In genomic region chr14:8430611-8431230, GRCm38 (mm10) we compare ENCODE assay signal across 19 mouse cellular contexts. TPM values are rescaled to one million over a fixed set of nuclear protein-coding genes. Genes with fewer than 3 reads are reported as not detected.
DNase-seq lines count a peak whose midpoint lies in the region; ATAC-seq and TF ChIP-seq lines count a peak whose summit lies in the region.
"Had no signal": no experiment of that assay in that cellular context is flagged by ENCODE, and none has a peak within 500 bp of the region (broad histone marks: within the 10 kb centered on the region; RNA-seq: fewer than 3 reads in every experiment).

No protein-coding gene starts in this region.

- H3K4me1 ChIP-seq in liver, embryonic 16.5 days (ENCODE audit: control insufficient read depth, low read depth, low read length): no peaks in the 10 kb centered on the region
- peaks cover 2% of the 10 kb centered on the region; the same call in 1 of the 2 replicates for H3K4me1 ChIP-seq in liver, postnatal 0 days (ENCODE audit: insufficient read depth)
- H3K4me1 ChIP-seq in kidney, adult 2 months (ENCODE audit: control insufficient read depth, insufficient read depth, low read length): peaks cover 2% of the 10 kb centered on the region; the same call in 1 of the 2 replicates
- 0 out of 2 replicates have a peak, but pooled peaks cover 3% of the 10 kb centered on the region for H3K4me1 ChIP-seq in stomach, embryonic 14.5 days (ENCODE audit: control insufficient read depth, insufficient read depth, low read length)
- H3K4me1 ChIP-seq: forebrain, embryonic 15.5 days; limb, embryonic 12.5 days; midbrain, embryonic 12.5 days had no signal

- no peak overlapping the region for H3K27ac ChIP-seq in liver, embryonic 16.5 days (ENCODE audit: low read length)
- no peak overlapping the region for H3K27ac ChIP-seq in liver, postnatal 0 days (ENCODE audit: low read depth)
- no peak overlapping the region for H3K27ac ChIP-seq in kidney, adult 2 months (ENCODE audit: insufficient read depth, low read depth, low read length)
- H3K27ac ChIP-seq in stomach, embryonic 14.5 days (ENCODE audit: low read length): no peak overlapping the region
- H3K27ac ChIP-seq: forebrain, embryonic 15.5 days; hindbrain, embryonic 14.5 days; limb, embryonic 12.5 days; midbrain, embryonic 12.5 days had no signal

- no peaks in the 10 kb centered on the region for H3K36me3 ChIP-seq in liver, embryonic 16.5 days (ENCODE audit: control insufficient read depth, insufficient read depth)
- H3K36me3 ChIP-seq in liver, postnatal 0 days (replicated peaks; ENCODE audit: insufficient read depth, low read length): no peaks in the 10 kb centered on the region
- H3K36me3 ChIP-seq in kidney, adult 2 months (ENCODE audit: control insufficient read depth, insufficient read depth, low read length): no peaks in the 10 kb centered on the region
- no peaks in the 10 kb centered on the region for H3K36me3 ChIP-seq in stomach, embryonic 14.5 days (ENCODE audit: control insufficient read depth, insufficient read depth, low read length)
- H3K36me3 ChIP-seq: forebrain, embryonic 15.5 days; limb, embryonic 12.5 days; midbrain, embryonic 12.5 days had no signal

- no peak overlapping the region for H3K4me2 ChIP-seq in liver, embryonic 16.5 days (ENCODE audit: low read depth, low read length)
- H3K4me2 ChIP-seq in liver, postnatal 0 days (ENCODE audit: low read depth, low read length): no peak overlapping the region
- H3K4me2 ChIP-seq in stomach, embryonic 14.5 days (replicated peaks; ENCODE audit: low read depth, low read length): no peak overlapping the region
- H3K4me2 ChIP-seq: forebrain, embryonic 15.5 days; hindbrain, embryonic 14.5 days; limb, embryonic 12.5 days; midbrain, embryonic 12.5 days had no signal

- no peak overlapping the region for H3K4me3 ChIP-seq in liver, embryonic 16.5 days (ENCODE audit: low read depth, low read length)
- no peak overlapping the region for H3K4me3 ChIP-seq in liver, postnatal 0 days (ENCODE audit: low read depth, low read length)
- H3K4me3 ChIP-seq in kidney, adult 2 months (ENCODE audit: insufficient read depth, low read depth, low read length): no peak overlapping the region
- H3K4me3 ChIP-seq in stomach, embryonic 14.5 days (ENCODE audit: low read depth, low read length): no peak overlapping the region
- H3K4me3 ChIP-seq: forebrain, embryonic 15.5 days; limb, embryonic 12.5 days; midbrain, embryonic 12.5 days; myocyte had no signal

- TF ChIP-seq EP300 in liver, postnatal 0 days (IDR thresholded peaks at IDR 0.05; ENCODE audit: low read depth): no peak

- no peaks in the 10 kb centered on the region for H3K27me3 ChIP-seq in liver, embryonic 16.5 days (ENCODE audit: control insufficient read depth, insufficient read depth, low read depth, low read length)
- H3K27me3 ChIP-seq in liver, postnatal 0 days (ENCODE audit: insufficient read depth, low read length): no peaks in the 10 kb centered on the region
- H3K27me3 ChIP-seq in kidney, adult 2 months (replicated peaks; ENCODE audit: control insufficient read depth, insufficient read depth, low read length): no peaks in the 10 kb centered on the region
- H3K27me3 ChIP-seq in stomach, embryonic 14.5 days (ENCODE audit: control insufficient read depth, insufficient read depth, low read length): no peaks in the 10 kb centered on the region
- H3K27me3 ChIP-seq: forebrain, embryonic 15.5 days; limb, embryonic 12.5 days; midbrain, embryonic 12.5 days had no signal

- H3K9me3 ChIP-seq in liver, embryonic 16.5 days (replicated peaks; ENCODE audit: control insufficient read depth, low read length): no peaks in the 10 kb centered on the region
- no peaks in the 10 kb centered on the region for H3K9me3 ChIP-seq in liver, postnatal 0 days (ENCODE audit: low read length)
- no peaks in the 10 kb centered on the region for H3K9me3 ChIP-seq in stomach, embryonic 14.5 days (ENCODE audit: control insufficient read depth, low read depth, low read length)
- H3K9me3 ChIP-seq: forebrain, embryonic 15.5 days; limb, embryonic 12.5 days; midbrain, embryonic 12.5 days had no signal

- H3K9ac ChIP-seq in liver, embryonic 16.5 days (ENCODE audit: low read depth, low read length): no peak overlapping the region
- H3K9ac ChIP-seq in liver, postnatal 0 days (replicated peaks): no peak overlapping the region
- no peak overlapping the region for H3K9ac ChIP-seq in stomach, embryonic 14.5 days (replicated peaks; ENCODE audit: low read depth, low read length)
- H3K9ac ChIP-seq: forebrain, embryonic 15.5 days; hindbrain, embryonic 14.5 days; limb, embryonic 12.5 days; midbrain, embryonic 12.5 days had no signal

- no peak for DNase-seq in liver, postnatal 0 days
- peak; percentile 90 for DNase-seq in kidney, adult 2 months
- peak; percentile 70 to 82 for DNase-seq in kidney, postnatal 36 days
- no peak for DNase-seq in layer of hippocampus, postnatal 25 days (ENCODE audit: extremely low spot score in 1 of 2, low spot score in 1 of 2)
- DNase-seq in layer of hippocampus, adult 8-10 months (ENCODE audit: low spot score in 2 of 2): no peak
- DNase-seq: adrenal gland, postnatal 10 days; heart, adult 18-20 months; layer of hippocampus, adult 9-11 months; right cerebral cortex, postnatal 4 days had no signal

- ATAC-seq in liver, embryonic 16.5 days (ENCODE audit: low read depth): peak; percentile 30; the same call in 1 of the 2 replicates
- ATAC-seq in liver, postnatal 0 days: no peak
- ATAC-seq in stomach, embryonic 14.5 days (ENCODE audit: insufficient number of reproducible peaks, insufficient read depth, low FRiP score, low read depth): peak; percentile 85
- no peak for ATAC-seq in inflammation-experienced regulatory T-cells, adult 6 months
- ATAC-seq: forebrain, embryonic 15.5 days had no signal

- WGBS in liver, embryonic 16.5 days (ENCODE audit: insufficient replicate concordance): 54% methylated on average over 6 of the region's 6 CpGs
- 50% methylated on average over 6 of the region's 6 CpGs for WGBS in liver, postnatal 0 days (ENCODE audit: insufficient replicate concordance)
- 41% methylated on average over 6 of the region's 6 CpGs for WGBS in kidney, adult 2 months
- WGBS in stomach, embryonic 14.5 days: 57% methylated on average over 6 of the region's 6 CpGs

- no peak for TF ChIP-seq POLR2A in kidney, adult 2 months (IDR thresholded peaks at IDR 0.05; ENCODE audit: low read depth, low read length)

- TF ChIP-seq CTCF in liver, postnatal 0 days (IDR thresholded peaks at IDR 0.05; ENCODE audit: low read depth): no peak
- no peak for TF ChIP-seq CTCF in kidney, adult 2 months (conservative IDR thresholded peaks at IDR 0.05; ENCODE audit: insufficient read depth, insufficient read length, low read depth, low read length)

RNA-seq across cellular contexts. Expression of gene Oit1, which starts 52.2 kb away (rescaled TPM):
- 0.07 TPM in 1 of 2 replicates, not detected in the other for polyA plus RNA-seq in liver, embryonic 16.5 days (2015; fragmentation: Nextera tagmentation; extraction: Ambion mirVana)
- not detected in 2 replicates for polyA plus RNA-seq in liver, postnatal 0 days (2015; fragmentation: Nextera tagmentation; extraction: Ambion mirVana)
- 1.3 and 1.5 TPM in 2 replicates for polyA plus RNA-seq in kidney, adult 2 months (2012; rRNA removed)
- polyA plus RNA-seq in stomach, embryonic 14.5 days (2014; fragmentation: Nextera tagmentation; extraction: Ambion mirVana): 13.1 and 15.4 TPM in 2 replicates
- total RNA-seq in layer of hippocampus, postnatal 25 days (2021): not detected
- not detected for total RNA-seq in layer of hippocampus, adult 8-10 months (2022)
- polyA plus RNA-seq in inflammation-experienced regulatory T-cells, adult 6 months (2017; shearing (Covaris generic)): not detected
- total RNA-seq: adrenal gland, postnatal 10 days; common myeloid progenitor, adult 5-6 weeks; gastrocnemius, adult 18-20 months had no signal
- polyA plus RNA-seq: forebrain, embryonic 15.5 days; hindbrain, embryonic 14.5 days; limb, embryonic 12.5 days; midbrain, embryonic 12.5 days; myocyte had no signal

Comparison
In these comparisons a context has a peak if more than half of its experiments do, and no peak if none do; other contexts are left out.
1. ATAC-seq: peak in liver, embryonic 16.5 days (single experiment) and stomach, embryonic 14.5 days (single experiment); none in liver, postnatal 0 days (single experiment) and inflammation-experienced regulatory T-cells, adult 6 months (single experiment).
2. DNase-seq: peak in kidney, adult 2 months (single experiment) and kidney, postnatal 36 days (2 of 2); none in liver, postnatal 0 days (single experiment), layer of hippocampus, postnatal 25 days (0 of 2) and layer of hippocampus, adult 8-10 months (0 of 2).